Mouse (Mus musculus): Measurements from ENCODE around the gene Insl3. TPM values are rescaled to one million over a fixed set of nuclear protein-coding genes. Genes with fewer than 3 reads are reported as not detected.

Gene Insl3
- polyA plus RNA-seq, 1 experiment from 2014 or later = 2.9 TPM

DNA sequence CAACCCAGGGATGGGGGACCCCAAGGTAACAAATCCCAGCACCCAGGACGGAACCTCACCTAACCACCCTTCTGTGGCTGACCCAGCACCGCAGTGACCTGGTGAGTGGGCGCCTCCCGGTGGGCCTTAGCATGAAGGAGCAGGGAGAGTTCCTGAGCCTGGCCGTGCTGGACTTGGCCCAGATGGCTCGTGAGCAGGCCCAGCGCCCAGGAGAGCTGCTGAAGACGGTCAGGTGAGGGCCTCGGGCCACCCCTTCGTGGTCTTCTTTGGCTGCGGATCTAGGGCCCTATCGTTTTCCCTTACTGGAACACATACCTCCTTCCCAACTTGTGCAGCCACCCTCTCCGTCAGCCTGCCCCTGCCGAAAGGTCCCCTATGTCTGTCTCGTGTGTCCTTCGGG, 9.9 kb upstream of the Insl3 start:
- Histone ChIP-seq H3K9ac (replicated peaks; ENCODE audit: low read depth) (no peak overlapping the region), H3K4me3 (ENCODE audit: low read depth, low read length) (peak overlapping the region; percentile 25; the same call in 1 of the 2 replicates), H3K4me2 (replicated peaks; ENCODE audit: low read depth, low read length) (peak overlapping the region; percentile 44), H3K27ac (ENCODE audit: low read length) (no peak overlapping the region), H3K27me3 (replicated peaks; ENCODE audit: insufficient read depth, low read length) (peaks cover 12% of the 10 kb centered on the region), H3K9me3 (ENCODE audit: low read length) (no peaks in the 10 kb centered on the region), H3K36me3 (ENCODE audit: insufficient read depth, low read length) (no peaks in the 10 kb centered on the region), H3K4me1 (ENCODE audit: insufficient read depth, low read depth, low read length) (peaks cover 8% of the 10 kb centered on the region)
- TF ChIP-seq EP300 (IDR thresholded peaks at IDR 0.05) = no peak
- no peak for TF ChIP-seq CTCF (IDR thresholded peaks at IDR 0.05)
- DNase-seq (ENCODE audit: low spot score) (no peak), ATAC-seq (no peak)
- 34% methylated on average over 15 of the region's 16 CpGs for WGBS

DNA sequence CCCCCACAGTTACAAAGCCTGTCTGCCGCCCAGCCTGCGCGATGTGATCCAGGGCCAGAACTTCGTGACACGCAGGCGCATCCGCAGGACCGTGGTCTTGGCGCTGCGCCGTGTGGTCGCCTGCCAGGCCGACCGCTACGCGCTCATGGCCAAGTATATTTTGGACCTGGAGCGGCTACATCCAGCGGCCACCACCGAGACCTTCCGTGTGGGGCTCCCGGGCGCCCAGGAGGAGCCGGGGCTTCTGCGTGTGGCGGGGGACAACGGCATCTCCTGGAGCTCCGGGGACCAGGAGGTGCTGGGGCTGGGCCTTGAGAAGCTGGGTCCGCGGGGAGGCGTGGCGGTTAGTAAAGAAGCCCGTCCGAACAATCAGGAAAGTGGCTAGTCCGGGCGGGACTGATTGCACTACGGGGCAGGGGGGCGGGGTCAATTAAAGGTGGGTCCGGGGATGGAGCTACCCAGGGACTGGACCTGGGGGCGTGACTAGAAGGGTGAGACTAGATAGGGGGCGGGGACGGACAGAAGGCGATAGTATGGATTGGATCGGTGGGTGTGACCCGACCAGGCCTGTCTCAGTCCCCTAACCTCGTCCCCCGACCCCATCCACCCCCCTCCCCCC, 9.4 kb upstream of the Insl3 start:
- DNase-seq (ENCODE audit: low spot score) (no peak), ATAC-seq (0 out of 2 replicates have a peak, but pooled peaks have one; percentile 6)
- H3K4me3 ChIP-seq (ENCODE audit: low read depth, low read length) = peak overlapping the region; percentile 25
- no peaks in the 10 kb centered on the region for H3K36me3 ChIP-seq (ENCODE audit: insufficient read depth, low read length)
- WGBS = 20% methylated on average over 42 of the region's 46 CpGs
- no peaks in the 10 kb centered on the region for H3K9me3 ChIP-seq (ENCODE audit: low read length)
- no peak overlapping the region for H3K27ac ChIP-seq (ENCODE audit: low read length)
- peak overlapping the region; percentile 44 for H3K4me2 ChIP-seq (replicated peaks; ENCODE audit: low read depth, low read length)
- TF ChIP-seq EP300 (IDR thresholded peaks at IDR 0.05) = no peak
- no peak for TF ChIP-seq CTCF (IDR thresholded peaks at IDR 0.05)
- H3K9ac ChIP-seq (replicated peaks; ENCODE audit: low read depth) = no peak overlapping the region
- H3K4me1 ChIP-seq (ENCODE audit: insufficient read depth, low read depth, low read length) = peaks cover 8% of the 10 kb centered on the region
- peaks cover 16% of the 10 kb centered on the region for H3K27me3 ChIP-seq (replicated peaks; ENCODE audit: insufficient read depth, low read length)

DNA sequence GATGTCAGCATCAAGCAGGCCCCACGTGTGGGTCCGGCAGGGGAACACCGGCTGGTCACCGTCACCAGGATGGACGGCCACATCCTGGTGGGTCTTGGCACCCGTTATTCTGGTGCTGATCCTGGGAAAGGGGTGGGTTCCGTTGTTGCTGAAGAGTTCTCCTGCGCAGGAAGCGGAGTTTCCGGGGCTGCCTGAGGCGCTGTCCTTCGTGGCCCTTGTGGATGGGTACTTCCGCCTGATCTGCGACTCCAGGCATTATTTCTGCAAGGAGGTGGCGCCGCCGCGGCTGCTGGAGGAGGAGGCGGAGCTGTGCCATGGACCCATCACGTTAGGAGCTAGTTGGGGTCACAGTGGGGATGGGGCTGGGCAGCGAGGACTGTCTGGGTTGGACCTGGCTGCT, 8.5 kb upstream of the Insl3 start:
- no peak for DNase-seq (ENCODE audit: low spot score)
- WGBS = 14% methylated on average over 21 of the region's 21 CpGs
- TF ChIP-seq EP300 (IDR thresholded peaks at IDR 0.05) = 0 out of 2 replicates have a peak, but pooled peaks have one; percentile 9
- no peak for TF ChIP-seq CTCF (IDR thresholded peaks at IDR 0.05)
- Histone ChIP-seq H3K36me3 (ENCODE audit: insufficient read depth, low read length) (no peaks in the 10 kb centered on the region), H3K9ac (replicated peaks; ENCODE audit: low read depth) (no peak overlapping the region), H3K4me2 (replicated peaks; ENCODE audit: low read depth, low read length) (no peak overlapping the region), H3K27ac (ENCODE audit: low read length) (no peak overlapping the region), H3K27me3 (replicated peaks; ENCODE audit: insufficient read depth, low read length) (peaks cover 24% of the 10 kb centered on the region), H3K4me3 (ENCODE audit: low read depth, low read length) (no peak overlapping the region), H3K9me3 (ENCODE audit: low read length) (no peaks in the 10 kb centered on the region), H3K4me1 (ENCODE audit: insufficient read depth, low read depth, low read length) (peaks cover 8% of the 10 kb centered on the region)
- ATAC-seq = peak; percentile 23

DNA sequence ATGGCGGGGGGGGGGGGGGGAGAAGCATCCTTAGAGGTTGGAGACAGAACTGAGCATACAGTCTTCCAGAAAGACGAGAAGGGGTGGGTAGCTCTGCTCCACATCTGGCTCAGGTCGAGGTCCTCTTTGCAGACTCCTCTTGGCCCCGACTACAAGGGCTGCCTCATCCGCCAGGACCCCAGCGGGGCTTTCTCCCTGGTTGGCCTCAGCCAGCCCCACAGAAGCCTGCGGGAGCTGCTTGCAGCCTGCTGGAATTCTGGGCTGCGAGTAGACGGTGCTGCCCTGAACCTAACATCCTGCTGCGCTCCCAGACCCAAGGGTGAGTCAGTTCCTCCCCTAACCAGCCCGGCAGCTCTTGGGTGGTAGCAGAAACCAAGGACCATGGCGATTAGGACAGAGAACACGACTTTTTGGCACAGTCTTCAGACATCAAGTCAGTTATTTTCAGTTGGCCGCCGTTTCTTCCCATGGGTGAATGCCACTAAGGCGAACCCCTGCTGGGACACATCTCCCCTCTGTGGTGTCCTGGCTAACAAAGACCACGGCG, 7.6 kb upstream of the Insl3 start:
- Histone ChIP-seq H3K9ac (replicated peaks; ENCODE audit: low read depth) (no peak overlapping the region), H3K4me3 (ENCODE audit: low read depth, low read length) (no peak overlapping the region), H3K9me3 (ENCODE audit: low read length) (no peaks in the 10 kb centered on the region), H3K4me1 (ENCODE audit: insufficient read depth, low read depth, low read length) (0 out of 2 replicates have a peak, but pooled peaks cover 5% of the 10 kb centered on the region), H3K36me3 (ENCODE audit: insufficient read depth, low read length) (no peaks in the 10 kb centered on the region), H3K4me2 (replicated peaks; ENCODE audit: low read depth, low read length) (no peak overlapping the region), H3K27me3 (replicated peaks; ENCODE audit: insufficient read depth, low read length) (peaks cover 34% of the 10 kb centered on the region), H3K27ac (ENCODE audit: low read length) (no peak overlapping the region)
- ATAC-seq (no peak), DNase-seq (ENCODE audit: low spot score) (no peak)
- no peak for TF ChIP-seq EP300 (IDR thresholded peaks at IDR 0.05)
- TF ChIP-seq CTCF (IDR thresholded peaks at IDR 0.05) = no peak
- 24% methylated on average over 17 of the region's 18 CpGs for WGBS

DNA sequence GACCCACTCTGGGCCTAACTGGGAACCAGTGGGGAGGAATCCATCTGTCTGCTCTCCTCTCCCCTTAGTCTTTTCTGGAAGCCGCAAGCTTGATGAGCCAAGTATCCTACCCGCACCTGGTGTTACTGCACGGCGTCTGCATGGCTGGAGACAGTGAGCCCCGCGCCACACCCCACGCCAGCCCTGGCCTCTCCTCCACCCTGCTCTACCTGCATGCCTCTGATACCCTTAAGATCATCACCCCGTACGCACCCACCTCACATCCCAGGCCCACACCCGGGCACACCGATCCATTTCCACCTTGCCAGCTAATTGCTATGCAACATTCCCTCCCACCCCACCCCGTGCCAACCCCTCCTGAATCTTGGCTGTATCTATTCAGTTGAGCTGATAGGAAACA, 6.2 kb upstream of the Insl3 start:
- TF ChIP-seq CTCF (IDR thresholded peaks at IDR 0.05) = no peak
- no peak for TF ChIP-seq EP300 (IDR thresholded peaks at IDR 0.05)
- DNase-seq (ENCODE audit: low spot score) = no peak
- H3K4me3 ChIP-seq (ENCODE audit: low read depth, low read length) = no peak overlapping the region
- no peaks in the 10 kb centered on the region for H3K36me3 ChIP-seq (ENCODE audit: insufficient read depth, low read length)
- no peak overlapping the region for H3K4me2 ChIP-seq (replicated peaks; ENCODE audit: low read depth, low read length)
- 0 out of 2 replicates have a peak, but pooled peaks cover 5% of the 10 kb centered on the region for H3K4me1 ChIP-seq (ENCODE audit: insufficient read depth, low read depth, low read length)
- H3K9ac ChIP-seq (replicated peaks; ENCODE audit: low read depth) = no peak overlapping the region
- WGBS = 77% methylated on average over 12 of the region's 12 CpGs
- no peak overlapping the region for H3K27ac ChIP-seq (ENCODE audit: low read length)
- no peaks in the 10 kb centered on the region for H3K9me3 ChIP-seq (ENCODE audit: low read length)
- ATAC-seq = no peak
- H3K27me3 ChIP-seq (replicated peaks; ENCODE audit: insufficient read depth, low read length) = peaks cover 47% of the 10 kb centered on the region

DNA sequence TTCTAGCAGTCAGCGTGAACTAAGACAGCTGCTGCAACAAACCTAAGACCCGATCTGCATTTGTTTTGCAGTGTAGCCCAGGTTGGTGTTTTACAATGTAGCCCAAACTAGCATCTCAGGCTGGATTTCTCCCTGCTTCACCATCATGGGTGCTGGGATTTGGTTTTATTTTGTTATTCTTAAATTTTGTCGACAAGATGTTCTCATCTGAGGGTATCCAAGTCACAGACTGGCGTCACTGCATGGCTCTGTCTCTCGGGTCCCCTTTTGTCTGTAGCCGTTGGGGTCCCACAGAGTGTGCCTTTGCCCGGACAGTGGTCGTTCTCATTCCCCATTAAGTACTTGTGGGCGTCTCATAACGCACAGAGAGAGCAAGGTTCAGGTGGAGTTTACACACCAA, 4.3 kb upstream of the Insl3 start:
- no peak overlapping the region for H3K9ac ChIP-seq (replicated peaks; ENCODE audit: low read depth)
- no peak overlapping the region for H3K4me2 ChIP-seq (replicated peaks; ENCODE audit: low read depth, low read length)
- no peaks in the 10 kb centered on the region for H3K9me3 ChIP-seq (ENCODE audit: low read length)
- no peak for TF ChIP-seq CTCF (IDR thresholded peaks at IDR 0.05)
- no peak for TF ChIP-seq EP300 (IDR thresholded peaks at IDR 0.05)
- no peak overlapping the region for H3K27ac ChIP-seq (ENCODE audit: low read length)
- 0 out of 2 replicates have a peak, but pooled peaks cover 3% of the 10 kb centered on the region for H3K4me1 ChIP-seq (ENCODE audit: insufficient read depth, low read depth, low read length)
- peaks cover 66% of the 10 kb centered on the region for H3K27me3 ChIP-seq (replicated peaks; ENCODE audit: insufficient read depth, low read length)
- DNase-seq (ENCODE audit: low spot score) (no peak), ATAC-seq (no peak)
- H3K4me3 ChIP-seq (ENCODE audit: low read depth, low read length) = no peak overlapping the region
- H3K36me3 ChIP-seq (ENCODE audit: insufficient read depth, low read length) = no peaks in the 10 kb centered on the region
- 40% methylated on average over 10 of the region's 10 CpGs for WGBS
